Mouse (Mus musculus) forebrain, embryonic 16.5 days (tissue): ENCODE results near the gene Samd4b. TPM values are rescaled to one million over a fixed set of nuclear protein-coding genes. Genes with fewer than 3 reads are reported as not detected.

Source experiments
- ATAC-seq: fragments of 200-750 bp; cut with Nextera tagmentation; 2 replicates; pipeline ENCODE4 v1.8.0; 2017; ENCODE audit warnings: mild to moderate bottlenecking, moderate library complexity
- H3K27ac ChIP-seq: fragments of 300-500 bp; sonication (generic); 2 replicates; pipeline ENCODE4 v1.5.1; 2014; ENCODE audit warnings: low read length, control low read depth
- H3K27me3 ChIP-seq: fragments of 300-500 bp; sonication (generic); replicated peaks from 2 replicates; pipeline ENCODE4 v1.6.1; 2014; ENCODE audit warnings: low read length; ENCODE audit not compliant: control insufficient read depth, insufficient read depth
- H3K36me3 ChIP-seq: fragments of 300-500 bp; sonication (generic); 2 replicates; pipeline ENCODE4 v1.6.1; 2014; ENCODE audit not compliant: control insufficient read depth, insufficient read depth
- H3K4me1 ChIP-seq: fragments of 300-500 bp; sonication (generic); replicated peaks from 2 replicates; pipeline ENCODE4 v1.6.1; 2014; ENCODE audit warnings: low read length; ENCODE audit not compliant: control insufficient read depth, insufficient read depth
- H3K4me2 ChIP-seq: fragments of 300-500 bp; sonication (generic); 2 replicates; pipeline ENCODE4 v1.6.1; 2014; ENCODE audit warnings: mild to moderate bottlenecking, low read length, control low read depth
- H3K4me3 ChIP-seq: fragments of 300-500 bp; sonication (generic); replicated peaks from 2 replicates; pipeline ENCODE4 v1.5.1; 2014; ENCODE audit warnings: mild to moderate bottlenecking, low read length, control low read depth
- H3K9ac ChIP-seq: fragments of 300-500 bp; sonication (generic); replicated peaks from 2 replicates; pipeline ENCODE4 v1.6.1; 2014; ENCODE audit warnings: low read depth, low read length, control low read depth
- H3K9me3 ChIP-seq: fragments of 300-500 bp; sonication (generic); 2 replicates; pipeline ENCODE4 v1.6.1; 2016; ENCODE audit warnings: low read length; ENCODE audit not compliant: control insufficient read depth
- WGBS: fragments of 180-500 bp; shearing (Covaris S2); extraction: QIAGEN DNeasy Blood & Tissue Kit; methylation state at CpG from one replicate; pipeline ENCODE4 v1.1.7; 2014; 5-methylcytosine and 5-hydroxymethylcytosine counted together
- polyA plus RNA-seq: library from polyadenylated mRNA; unstranded; fragments of >200 nt; fragmentation: Nextera tagmentation; extraction: Ambion mirVana; gene quantifications from 2 replicates; pipeline ENCODE4 v1.2.1, GENCODE M21; 2015

Samd4b gene
- polyA plus RNA-seq, 1 experiment from 2014 or later = 25.3 TPM

DNA sequence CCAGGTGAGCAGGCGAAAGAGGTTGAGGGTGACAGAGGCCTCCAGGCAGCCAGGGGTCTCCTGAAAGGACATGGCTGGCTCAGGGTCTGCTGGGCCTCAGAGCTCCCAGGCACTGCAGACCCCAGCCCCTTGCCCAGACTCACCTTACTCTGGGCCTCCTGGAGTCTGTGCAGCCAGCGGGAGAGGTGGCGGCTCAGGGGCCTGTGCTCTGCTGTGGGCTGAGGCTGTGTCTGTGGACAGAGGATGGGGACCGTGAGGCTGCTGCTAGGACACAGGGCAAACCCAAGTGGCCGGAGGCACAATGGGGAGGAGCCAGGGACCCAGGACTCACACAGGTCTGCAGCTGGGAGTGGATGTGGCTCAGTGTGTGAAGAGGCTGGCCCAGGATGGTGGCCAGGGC is 120.6 kb downstream of the Samd4b start:
- no peak for ATAC-seq
- no peaks in the 10 kb centered on the region for H3K27me3 ChIP-seq
- H3K4me2 ChIP-seq = no peak overlapping the region
- WGBS = 89% methylated on average over 5 of the region's 5 CpGs
- no peak overlapping the region for H3K4me3 ChIP-seq
- H3K4me1 ChIP-seq = no peaks in the 10 kb centered on the region
- H3K9me3 ChIP-seq = no peaks in the 10 kb centered on the region
- no peak overlapping the region for H3K27ac ChIP-seq
- H3K36me3 ChIP-seq = no peaks in the 10 kb centered on the region
- H3K9ac ChIP-seq = no peak overlapping the region

DNA sequence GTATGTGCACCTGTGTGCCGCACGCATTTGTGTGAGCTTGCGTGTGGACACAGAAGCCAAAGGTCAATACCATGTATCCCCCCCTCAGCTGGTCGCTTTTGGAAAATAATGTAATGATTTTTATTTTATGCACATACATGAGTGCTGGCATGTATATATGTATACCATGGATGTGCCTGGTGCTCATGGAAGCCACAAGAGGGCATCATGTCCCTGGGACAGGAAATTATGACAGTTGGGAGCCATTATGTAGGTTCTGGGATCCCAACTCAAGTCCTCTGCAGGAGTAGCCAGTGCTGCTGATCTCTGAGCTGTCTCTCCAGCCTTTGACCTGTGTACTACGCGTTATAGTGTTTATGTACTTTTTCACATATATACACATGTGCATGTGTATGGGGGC is 121.8 kb downstream of the Samd4b start:
- no peak overlapping the region for H3K27ac ChIP-seq
- no peak for ATAC-seq
- no peaks in the 10 kb centered on the region for H3K27me3 ChIP-seq
- no peak overlapping the region for H3K4me2 ChIP-seq
- 94% methylated on average over 6 of the region's 6 CpGs for WGBS
- H3K36me3 ChIP-seq = no peaks in the 10 kb centered on the region
- H3K9me3 ChIP-seq = no peaks in the 10 kb centered on the region
- H3K4me1 ChIP-seq = no peaks in the 10 kb centered on the region
- H3K4me3 ChIP-seq = no peak overlapping the region
- H3K9ac ChIP-seq = no peak overlapping the region

DNA sequence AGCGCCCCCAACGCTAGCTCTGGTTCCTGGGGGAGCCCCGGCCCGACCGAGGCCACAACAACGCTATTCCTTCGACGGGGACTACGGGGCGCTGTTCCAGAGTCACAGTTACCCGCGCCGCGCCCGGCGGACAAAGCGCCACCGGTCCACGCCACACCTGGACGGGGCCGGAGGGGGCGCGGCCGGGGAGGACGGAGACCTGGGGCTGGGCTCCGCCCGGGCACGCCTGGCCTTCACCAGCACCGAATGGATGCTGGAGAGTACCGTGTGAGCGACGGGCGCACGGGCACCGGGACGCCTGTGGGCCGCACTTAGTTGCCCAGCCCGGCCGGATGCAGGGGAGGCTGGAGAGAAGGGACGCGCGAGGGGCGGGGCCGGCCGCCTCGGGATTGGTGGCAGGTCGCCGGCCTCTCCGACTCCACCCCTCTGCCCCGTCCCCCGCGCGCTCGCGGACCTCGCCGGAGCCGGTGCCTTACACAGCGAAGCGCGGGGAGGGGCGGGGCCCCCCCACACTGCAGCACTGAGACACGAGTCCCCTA is 130.7 kb downstream of the Samd4b start:
- H3K9ac ChIP-seq = peak overlapping the region; percentile 51
- ATAC-seq = peak; percentile 34; the same call in 1 of the 2 replicates
- WGBS = 4% methylated on average over 58 of the region's 63 CpGs

DNA sequence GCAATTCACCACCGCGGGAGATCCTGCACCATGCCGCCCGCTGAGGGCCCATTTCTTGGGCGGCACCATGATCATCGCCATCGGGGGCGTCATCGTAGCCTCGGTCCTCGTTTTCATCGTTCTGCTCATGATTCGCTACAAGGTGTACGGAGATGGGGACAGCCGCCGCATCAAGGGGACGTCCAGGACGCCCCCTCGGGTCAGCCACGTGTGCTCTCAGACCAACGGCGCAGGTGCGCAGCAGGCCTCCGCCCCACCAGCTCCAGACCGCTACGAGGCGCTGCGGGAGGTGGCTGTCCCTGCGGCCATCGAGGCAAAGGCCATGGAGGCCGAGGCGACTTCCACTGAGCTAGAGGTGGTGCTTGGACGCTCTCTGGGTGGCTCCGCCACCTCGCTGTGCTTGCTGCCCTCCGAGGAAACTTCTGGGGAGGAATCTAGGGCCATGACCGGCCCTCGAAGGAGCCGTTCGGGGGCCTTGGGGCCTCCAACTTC is 131.2 kb downstream of the Samd4b start:
- WGBS = 24% methylated on average over 40 of the region's 40 CpGs
- peaks cover 7% of the 10 kb centered on the region for H3K36me3 ChIP-seq
- peak overlapping the region; percentile 38; the same call in 1 of the 2 replicates for H3K4me3 ChIP-seq
- H3K4me2 ChIP-seq = peak overlapping the region; percentile 60
- 0 out of 2 replicates have a peak, but pooled peaks cover 3% of the 10 kb centered on the region for H3K27me3 ChIP-seq
- no peak for ATAC-seq
- peak overlapping the region; percentile 51 for H3K9ac ChIP-seq
- H3K4me1 ChIP-seq = peaks cover 18% of the 10 kb centered on the region
- no peaks in the 10 kb centered on the region for H3K9me3 ChIP-seq
- no peak overlapping the region for H3K27ac ChIP-seq

More for the DNA sequence above, 130.7 kb downstream of the Samd4b start:
- 0 out of 2 replicates have a peak, but pooled peaks cover 6% of the 10 kb centered on the region for H3K36me3 ChIP-seq
- H3K4me3 ChIP-seq = peak overlapping the region; percentile 38
- peaks cover 18% of the 10 kb centered on the region for H3K4me1 ChIP-seq
- 0 out of 2 replicates have a peak, but pooled peaks cover 3% of the 10 kb centered on the region for H3K27me3 ChIP-seq
- H3K27ac ChIP-seq = no peak overlapping the region
- H3K9me3 ChIP-seq = no peaks in the 10 kb centered on the region
- H3K4me2 ChIP-seq = peak overlapping the region; percentile 60

DNA sequence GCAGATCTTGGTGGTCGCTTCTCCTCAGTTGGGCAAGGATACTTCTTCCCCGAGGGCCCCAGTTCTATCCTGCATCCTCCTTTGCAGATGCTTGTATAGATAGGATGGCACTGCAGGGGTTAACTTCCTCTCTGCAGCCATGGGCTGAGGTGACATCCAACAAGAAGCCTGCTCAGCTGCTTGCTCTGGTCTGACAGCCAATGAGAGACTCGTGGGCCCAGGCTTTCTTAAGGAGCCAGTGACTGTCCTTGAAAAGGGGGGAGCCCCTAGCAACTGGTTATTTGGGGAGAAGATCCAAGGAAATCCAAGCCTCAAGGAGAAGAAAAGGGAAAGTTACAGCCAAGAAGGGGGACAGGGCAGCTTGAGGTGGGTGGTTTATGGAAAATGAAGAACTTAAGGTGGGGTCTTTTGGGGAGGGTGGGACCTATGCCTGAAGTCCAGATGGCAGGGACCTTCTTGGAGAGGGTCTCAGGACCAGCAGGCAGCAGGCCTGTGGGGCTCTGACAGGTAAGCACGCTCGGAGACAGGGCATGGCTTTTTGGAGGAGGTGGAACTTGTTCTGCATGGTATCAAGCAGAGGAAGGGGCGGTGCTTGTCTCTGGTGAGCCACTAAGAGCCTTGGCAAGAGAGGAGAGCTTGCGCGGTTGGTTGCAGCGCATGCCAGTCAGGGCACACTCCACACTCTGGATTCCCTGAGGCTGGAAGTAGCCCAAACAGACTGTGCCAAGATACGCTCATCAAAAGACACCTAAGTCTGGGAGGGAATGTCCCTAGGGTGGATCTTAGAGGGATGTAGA is 133.3 kb downstream of the Samd4b start:
- H3K9me3 ChIP-seq = no peaks in the 10 kb centered on the region
- H3K27ac ChIP-seq = no peak overlapping the region
- H3K27me3 ChIP-seq = 0 out of 2 replicates have a peak, but pooled peaks cover 3% of the 10 kb centered on the region
- peak overlapping the region; percentile 6; the same call in 1 of the 2 replicates for H3K4me3 ChIP-seq
- H3K4me2 ChIP-seq = peak overlapping the region; percentile 8; the same call in 1 of the 2 replicates
- peaks cover 18% of the 10 kb centered on the region for H3K4me1 ChIP-seq
- H3K36me3 ChIP-seq = peaks cover 18% of the 10 kb centered on the region
- 54% methylated on average over 10 of the region's 10 CpGs for WGBS
- ATAC-seq = peak; percentile 80
- H3K9ac ChIP-seq = no peak overlapping the region

DNA sequence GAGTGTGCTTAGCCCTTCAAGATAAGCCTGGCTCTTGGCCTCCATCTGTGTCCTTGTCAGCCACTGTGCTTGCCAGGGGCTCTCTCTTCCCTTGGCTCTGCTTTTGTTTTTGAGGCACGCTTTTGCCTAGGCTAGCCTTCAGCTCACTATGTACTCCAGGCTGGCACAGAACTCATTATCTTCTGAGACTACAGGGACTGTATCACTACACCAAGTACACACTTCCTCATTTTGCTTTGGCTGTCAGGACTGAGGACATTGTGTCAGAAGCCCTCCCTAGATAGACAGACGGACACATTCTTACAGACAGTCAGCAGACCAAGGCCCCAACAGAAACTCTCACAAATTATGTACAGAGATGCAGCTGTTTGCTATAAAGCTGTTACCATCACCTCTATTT is 135.2 kb downstream of the Samd4b start:
- H3K36me3 ChIP-seq = peaks cover 32% of the 10 kb centered on the region
- 90% methylated on average over 2 of the region's 2 CpGs for WGBS

DNA sequence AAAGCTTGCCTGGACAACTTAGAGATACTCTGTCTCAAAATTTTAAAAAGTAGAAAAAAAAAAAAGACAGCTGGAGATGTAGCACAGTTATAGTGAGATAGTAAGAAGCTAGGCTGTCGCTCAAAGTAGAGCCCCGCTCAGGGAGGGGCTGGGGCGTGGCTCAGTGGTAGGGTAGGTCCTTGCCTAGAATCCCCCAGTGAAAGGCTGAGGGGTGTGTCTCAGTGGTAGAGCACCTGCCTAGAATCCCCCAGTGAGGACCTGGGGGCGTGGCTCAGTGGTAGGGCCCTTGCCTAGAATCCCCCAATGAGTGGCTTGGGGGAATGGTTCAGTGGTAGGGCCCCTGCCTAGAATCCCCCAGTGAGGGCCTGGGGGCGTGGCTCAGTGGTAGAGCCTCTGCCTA is 137.6 kb downstream of the Samd4b start:
- 97% methylated on average over 4 of the region's 5 CpGs for WGBS

More for the DNA sequence above, 135.2 kb downstream of the Samd4b start:
- ATAC-seq = no peak
- Histone ChIP-seq H3K4me1 (peaks cover 18% of the 10 kb centered on the region), H3K4me2 (no peak overlapping the region), H3K4me3 (no peak overlapping the region), H3K9ac (no peak overlapping the region), H3K27ac (no peak overlapping the region), H3K27me3 (0 out of 2 replicates have a peak, but pooled peaks cover 3% of the 10 kb centered on the region), H3K9me3 (no peaks in the 10 kb centered on the region)

DNA sequence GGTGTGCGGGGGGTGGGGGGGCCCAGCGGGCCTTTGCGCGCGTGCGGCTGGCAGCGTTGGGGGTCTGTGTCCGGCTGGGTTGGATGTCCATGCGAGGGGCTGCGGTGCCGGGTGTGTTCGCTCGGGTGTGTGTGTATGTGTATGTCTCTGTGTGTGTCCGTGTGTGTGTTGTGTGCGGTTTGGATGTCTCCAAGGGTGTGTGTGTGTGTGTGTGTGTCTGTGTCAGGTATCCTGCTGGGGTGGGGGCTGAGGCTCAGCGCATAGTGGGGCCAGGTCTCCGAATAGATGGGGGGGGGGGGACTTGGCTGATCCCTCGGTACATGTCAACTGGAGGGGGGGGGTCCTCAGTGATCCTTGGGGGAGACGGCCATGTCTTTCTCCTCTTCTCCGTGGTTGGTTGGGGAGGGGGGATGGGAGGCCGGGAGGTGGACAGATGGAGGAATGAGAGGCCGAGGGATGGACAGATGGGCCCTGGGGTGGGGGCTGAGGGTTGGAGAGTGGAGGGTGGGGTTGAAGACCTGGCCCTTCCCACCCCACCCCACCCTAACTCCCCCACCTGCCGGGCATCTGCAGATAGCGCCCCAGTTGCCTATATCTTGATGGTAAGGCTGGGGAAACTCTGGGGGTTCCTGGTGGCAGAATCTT is 145.5 kb downstream of the Samd4b start:
- Histone ChIP-seq H3K36me3 (peaks cover 17% of the 10 kb centered on the region; the same call in 1 of the 2 replicates), H3K27ac (peak overlapping the region; percentile 12; the same call in 1 of the 2 replicates), H3K9me3 (no peaks in the 10 kb centered on the region), H3K4me3 (peak overlapping the region; percentile 85), H3K4me1 (peaks cover 15% of the 10 kb centered on the region), H3K9ac (peak overlapping the region; percentile 92), H3K27me3 (no peaks in the 10 kb centered on the region), H3K4me2 (peak overlapping the region; percentile 68)
- peak; percentile 32; the same call in 1 of the 2 replicates for ATAC-seq
- WGBS = 1% methylated on average over 24 of the region's 24 CpGs

More for the DNA sequence above, 137.6 kb downstream of the Samd4b start:
- Histone ChIP-seq H3K27me3 (no peaks in the 10 kb centered on the region), H3K36me3 (peaks cover 37% of the 10 kb centered on the region), H3K4me1 (peaks cover 10% of the 10 kb centered on the region), H3K4me3 (no peak overlapping the region), H3K27ac (no peak overlapping the region), H3K4me2 (no peak overlapping the region), H3K9me3 (no peaks in the 10 kb centered on the region), H3K9ac (no peak overlapping the region)
- ATAC-seq = no peak
